Mouse (Mus musculus) cortical plate, adult 2 months (tissue): Measurements from ENCODE around the gene Cuedc1.

ENCODE experiments used
- CTCF ChIP-seq: fragments of 200-500 bp; IDR thresholded peaks from 2 replicates; pipeline ENCODE4 v1.5.1; 2011; ENCODE audit warnings: mild to moderate bottlenecking, control low read depth, low read length; ENCODE audit not compliant: insufficient read depth; ENCODE audit errors: extremely low read depth
- POLR2A ChIP-seq: fragments of 200-500 bp; IDR thresholded peaks from 2 replicates; pipeline ENCODE4 v1.6.1; 2011; ENCODE audit warnings: mild to moderate bottlenecking, low read length, control low read depth; ENCODE audit not compliant: insufficient read depth; ENCODE audit errors: extremely low read depth

DNA sequence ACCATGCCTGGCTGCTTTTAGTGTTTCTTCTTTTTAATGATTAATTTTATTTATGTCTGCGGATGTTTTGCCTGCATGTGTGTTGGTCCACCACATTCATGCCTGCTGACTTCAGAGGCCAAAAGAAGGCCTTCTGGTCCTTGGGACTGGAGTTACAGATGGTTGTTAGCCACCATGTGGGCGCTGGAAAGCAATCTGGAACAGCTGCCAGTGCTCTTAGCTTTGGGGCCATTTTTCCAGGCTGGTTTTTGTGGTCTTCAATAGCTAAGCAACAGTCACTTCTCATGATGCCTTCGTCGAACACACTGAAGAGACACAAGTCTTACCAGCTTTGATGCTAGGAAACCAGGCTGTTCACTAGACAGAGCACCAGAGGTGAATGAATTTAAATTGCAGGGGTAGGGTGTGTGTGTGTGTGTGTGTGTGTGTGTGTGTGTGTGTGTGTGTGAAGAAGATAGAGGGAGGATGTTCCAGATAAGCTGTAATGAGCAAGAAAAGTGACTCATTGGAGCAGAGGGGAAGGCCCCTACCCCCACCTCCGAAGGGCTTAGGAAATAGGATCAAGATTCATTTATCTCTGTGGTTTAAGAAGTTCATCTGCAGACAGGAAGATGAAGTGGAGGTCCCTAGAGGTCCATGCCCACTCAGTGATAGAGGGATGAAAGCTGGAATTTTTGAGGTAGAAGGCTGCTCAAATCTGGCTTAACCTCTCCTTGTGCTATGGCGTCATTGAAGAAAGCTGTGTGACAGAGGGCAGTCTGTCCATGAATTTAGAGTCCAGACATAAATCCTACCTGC lies 7.8 kb downstream of the Cuedc1 start:
- TF ChIP-seq POLR2A: no peak
- TF ChIP-seq CTCF: no peak
